Mouse (Mus musculus): ENCODE measurements around the gene Rif1. TPM values are rescaled to one million over a fixed set of nuclear protein-coding genes. Genes with fewer than 3 reads are reported as not detected.

The Rif1 gene
- total and polyA plus RNA-seq, 2 experiments from 2014 or later, result 17.1 to 17.5 TPM

DNA sequence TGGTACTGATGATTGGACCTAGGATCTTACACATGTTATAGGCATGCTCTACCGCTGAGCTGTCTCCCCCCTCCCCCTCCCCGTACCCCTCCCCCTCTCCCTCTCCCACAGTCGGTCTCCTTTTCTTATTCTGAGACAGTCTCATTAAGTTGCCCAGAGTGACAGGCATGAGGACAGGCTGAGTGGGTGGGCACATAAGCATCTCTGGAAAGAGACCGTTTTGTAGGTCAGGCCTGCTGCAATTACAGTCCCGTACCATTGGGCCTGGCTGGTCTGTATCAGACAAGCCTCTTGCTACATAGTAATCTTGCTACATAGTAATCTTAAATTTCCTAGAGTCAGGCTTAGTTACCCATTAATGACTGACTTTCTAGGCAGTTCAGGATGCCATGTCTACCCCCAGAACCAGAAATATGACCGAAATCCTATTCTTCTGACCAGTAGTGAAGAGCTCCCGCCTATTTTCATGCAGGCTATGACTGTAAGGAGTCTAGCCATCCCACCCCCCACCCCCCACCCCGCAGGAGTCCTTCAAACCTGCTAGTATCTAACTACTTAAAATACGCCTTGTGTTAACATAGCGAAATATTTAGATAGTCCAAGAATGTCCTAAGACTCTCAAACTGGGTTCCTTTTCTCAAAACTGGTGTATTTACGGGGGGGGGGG is 35.6 kb upstream of the Rif1 start:
- DNase-seq (ENCODE audit: low spot score), result no peak
- peak overlapping the region; percentile 47; the same call in 1 of the 2 replicates for H3K4me3 ChIP-seq (ENCODE audit: low read length)
- no peak overlapping the region for H3K27ac ChIP-seq
- WGBS, result 34% methylated on average over 10 of the region's 11 CpGs
- H3K27me3 ChIP-seq (ENCODE audit: insufficient read depth, low read length), result no peaks in the 10 kb centered on the region
- 0 out of 2 replicates have a peak, but pooled peaks have one; percentile 61 for ATAC-seq
- no peaks in the 10 kb centered on the region; the same call in 1 of the 2 replicates for H3K4me1 ChIP-seq (ENCODE audit: insufficient read depth, low read length)
- no peaks in the 10 kb centered on the region for H3K9me3 ChIP-seq (ENCODE audit: low read length)
- peak overlapping the region; percentile 75 for H3K4me2 ChIP-seq (ENCODE audit: low read depth, low read length)
- no peaks in the 10 kb centered on the region for H3K36me3 ChIP-seq (ENCODE audit: insufficient read depth, low read length)
- TF ChIP-seq CTCF (IDR thresholded peaks at IDR 0.05; ENCODE audit: low read depth), result no peak
- H3K9ac ChIP-seq (replicated peaks; ENCODE audit: low read length), result no peak overlapping the region

DNA sequence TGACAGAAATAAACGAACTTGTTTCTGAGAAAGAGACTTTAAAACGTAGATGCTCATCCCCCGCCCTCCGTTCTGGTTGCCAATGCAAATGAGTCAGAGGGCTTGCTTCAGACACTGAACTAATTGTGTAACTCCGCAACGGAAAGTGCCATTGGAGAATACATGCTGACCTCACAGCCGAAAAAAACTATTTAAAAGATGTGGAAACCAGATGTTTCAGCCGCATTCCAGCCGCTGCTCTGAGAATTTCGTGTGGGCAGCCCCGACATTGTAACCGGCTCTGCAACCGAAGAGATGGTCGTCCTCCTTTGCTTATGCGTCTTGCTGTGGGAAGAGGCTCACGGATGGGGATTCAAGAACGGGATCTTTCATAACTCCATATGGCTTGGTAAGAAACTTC is 34.8 kb upstream of the Rif1 start, which contains the start of gene Tnfaip6:
Gene Tnfaip6, plus strand, starts transcription at position 128 of the 400 bp plus-strand sequence.
- H3K36me3 ChIP-seq (ENCODE audit: insufficient read depth, low read length), result no peaks in the 10 kb centered on the region

DNA sequence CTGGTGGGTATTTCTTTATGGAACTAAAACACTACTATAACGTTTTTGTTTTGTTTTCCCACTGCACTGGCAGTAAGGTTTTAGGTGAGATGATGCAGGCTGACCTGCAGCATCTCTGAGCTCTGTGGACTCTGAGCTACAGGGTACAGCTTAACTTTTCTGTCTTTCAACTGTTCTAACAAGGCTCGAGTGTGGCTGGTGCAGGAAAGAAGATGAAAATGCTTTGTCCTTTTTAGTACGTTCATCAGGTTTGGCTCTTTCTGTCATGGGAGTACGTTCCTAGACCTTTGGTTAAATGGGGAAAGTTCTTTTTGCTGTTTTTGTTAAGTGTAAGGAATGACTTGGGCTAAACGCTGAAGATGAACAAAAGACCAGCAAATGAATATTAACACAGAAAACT is 34.1 kb upstream of the Rif1 start:
- peak overlapping the region; percentile 75 for H3K4me2 ChIP-seq (ENCODE audit: low read depth, low read length)
- no peak for TF ChIP-seq CTCF (IDR thresholded peaks at IDR 0.05; ENCODE audit: low read depth)
- H3K4me3 ChIP-seq (ENCODE audit: low read length), result peak overlapping the region; percentile 47
- H3K4me1 ChIP-seq (ENCODE audit: insufficient read depth, low read length), result no peaks in the 10 kb centered on the region; the same call in 1 of the 2 replicates
- no peaks in the 10 kb centered on the region for H3K36me3 ChIP-seq (ENCODE audit: insufficient read depth, low read length)
- 29% methylated on average over 5 of the region's 5 CpGs for WGBS
- H3K9ac ChIP-seq (replicated peaks; ENCODE audit: low read length), result no peak overlapping the region
- no peak for ATAC-seq
- no peaks in the 10 kb centered on the region for H3K27me3 ChIP-seq (ENCODE audit: insufficient read depth, low read length)
- DNase-seq (ENCODE audit: low spot score), result no peak
- no peak overlapping the region for H3K27ac ChIP-seq
- no peaks in the 10 kb centered on the region for H3K9me3 ChIP-seq (ENCODE audit: low read length)

More for the DNA sequence above, 34.8 kb upstream of the Rif1 start, which contains the start of gene Tnfaip6:
- WGBS, result under 1% methylated on average over 17 of the region's 17 CpGs
- DNase-seq (ENCODE audit: low spot score) (peak; percentile 71), ATAC-seq (peak; percentile 77)
- Histone ChIP-seq H3K9ac (replicated peaks; ENCODE audit: low read length) (peak within 1 kb of the TSS; percentile 33; the same call in 1 of the 2 replicates), H3K27me3 (ENCODE audit: insufficient read depth, low read length) (no peaks in the 10 kb centered on the region), H3K4me3 (ENCODE audit: low read length) (peak within 1 kb of the TSS; percentile 47), H3K4me2 (ENCODE audit: low read depth, low read length) (peak within 1 kb of the TSS; percentile 75), H3K9me3 (ENCODE audit: low read length) (no peaks in the 10 kb centered on the region), H3K4me1 (ENCODE audit: insufficient read depth, low read length) (no peaks in the 10 kb centered on the region; the same call in 1 of the 2 replicates), H3K27ac (no peak within 1 kb of the TSS)
- TF ChIP-seq CTCF (IDR thresholded peaks at IDR 0.05; ENCODE audit: low read depth), result no peak

DNA sequence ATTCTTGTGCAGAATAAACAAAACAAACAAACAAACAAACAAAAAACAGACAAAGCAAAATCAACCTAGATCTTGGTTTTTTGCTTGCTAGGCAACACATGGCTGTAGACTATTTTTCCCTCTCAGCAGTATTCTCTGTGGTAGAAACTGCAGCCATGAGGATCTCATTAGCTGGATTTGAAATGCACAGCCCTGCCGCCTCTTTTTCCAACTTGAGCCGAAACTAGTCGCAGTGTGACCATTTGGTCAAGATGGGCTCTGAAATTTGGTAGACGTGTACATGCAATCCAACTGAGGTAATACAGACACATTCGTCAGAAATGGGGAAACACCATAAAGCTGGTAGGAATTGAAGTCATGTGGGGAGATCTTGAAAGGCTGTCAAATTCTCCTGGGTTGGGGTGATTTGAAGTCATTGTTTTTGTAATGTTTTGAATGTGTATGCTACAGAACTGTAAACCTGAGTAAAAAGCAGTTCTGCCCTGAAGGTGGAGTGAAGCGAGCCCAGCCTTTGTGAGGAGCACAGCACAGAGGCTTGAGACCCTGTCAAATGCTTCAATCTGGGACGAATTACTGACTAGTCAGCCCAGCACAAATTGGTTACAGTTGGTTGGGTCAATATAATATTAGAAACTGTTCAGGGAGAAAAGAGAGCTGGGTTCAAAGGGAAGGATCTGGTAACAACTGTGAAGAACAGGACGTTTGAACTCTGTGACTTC is 33.4 kb upstream of the Rif1 start:
- H3K9ac ChIP-seq (replicated peaks; ENCODE audit: low read length), result no peak overlapping the region
- DNase-seq (ENCODE audit: low spot score), result no peak
- peak overlapping the region; percentile 75 for H3K4me2 ChIP-seq (ENCODE audit: low read depth, low read length)
- TF ChIP-seq CTCF (IDR thresholded peaks at IDR 0.05; ENCODE audit: low read depth), result no peak
- no peak overlapping the region for H3K27ac ChIP-seq
- no peak for ATAC-seq
- WGBS, result 28% methylated on average over 8 of the region's 8 CpGs
- no peaks in the 10 kb centered on the region for H3K36me3 ChIP-seq (ENCODE audit: insufficient read depth, low read length)
- H3K4me3 ChIP-seq (ENCODE audit: low read length), result peak overlapping the region; percentile 1; the same call in 1 of the 2 replicates
- H3K27me3 ChIP-seq (ENCODE audit: insufficient read depth, low read length), result no peaks in the 10 kb centered on the region
- no peaks in the 10 kb centered on the region; the same call in 1 of the 2 replicates for H3K4me1 ChIP-seq (ENCODE audit: insufficient read depth, low read length)
- no peaks in the 10 kb centered on the region for H3K9me3 ChIP-seq (ENCODE audit: low read length)

DNA sequence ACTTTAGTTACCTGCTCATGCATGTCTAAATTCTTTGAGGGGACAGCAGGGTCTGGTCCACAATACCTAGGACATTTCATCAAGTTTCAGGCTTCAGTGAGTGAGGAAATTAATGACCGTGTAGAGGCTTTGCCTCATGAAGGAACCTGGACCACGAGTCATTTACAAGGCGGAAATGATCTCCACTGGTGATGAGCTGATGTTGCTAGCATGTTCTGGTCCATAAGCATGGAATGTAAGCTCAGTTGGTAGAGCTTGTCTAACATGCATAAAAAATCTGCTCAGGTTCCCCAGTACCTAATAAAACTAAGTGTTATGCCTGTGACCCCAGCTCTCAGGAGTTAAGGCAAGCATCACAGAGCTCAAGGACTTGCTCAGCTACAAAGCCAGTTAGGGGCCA is 30.5 kb upstream of the Rif1 start:
- H3K4me3 ChIP-seq (ENCODE audit: low read length), result no peak overlapping the region
- H3K27me3 ChIP-seq (ENCODE audit: insufficient read depth, low read length), result no peaks in the 10 kb centered on the region
- no peaks in the 10 kb centered on the region for H3K36me3 ChIP-seq (ENCODE audit: insufficient read depth, low read length)
- 71% methylated on average over 3 of the region's 3 CpGs for WGBS
- H3K9ac ChIP-seq (replicated peaks; ENCODE audit: low read length), result no peak overlapping the region
- H3K9me3 ChIP-seq (ENCODE audit: low read length), result no peaks in the 10 kb centered on the region
- no peak for TF ChIP-seq CTCF (IDR thresholded peaks at IDR 0.05; ENCODE audit: low read depth)
- DNase-seq (ENCODE audit: low spot score) (no peak), ATAC-seq (no peak)
- H3K4me1 ChIP-seq (ENCODE audit: insufficient read depth, low read length), result no peaks in the 10 kb centered on the region; the same call in 1 of the 2 replicates
- H3K4me2 ChIP-seq (ENCODE audit: low read depth, low read length), result no peak overlapping the region
- no peak overlapping the region for H3K27ac ChIP-seq

DNA sequence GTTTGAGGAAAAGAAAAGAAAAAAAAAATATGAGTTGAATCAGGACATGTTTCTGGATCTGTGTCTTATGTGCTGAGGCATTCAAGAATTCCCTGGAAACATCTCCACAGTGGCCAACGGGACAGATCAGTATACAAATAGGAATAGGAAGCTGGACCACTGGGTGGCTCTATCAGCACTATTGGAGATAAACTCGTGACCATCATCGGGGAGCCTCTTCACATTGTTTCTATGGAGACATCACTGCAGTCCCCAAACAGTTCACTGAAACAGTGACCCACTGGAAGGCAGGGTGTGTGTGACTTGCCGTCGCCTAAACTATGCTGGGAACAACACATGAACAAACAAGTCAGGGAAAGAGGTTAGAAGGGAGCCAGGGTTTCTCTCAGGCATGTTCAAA is 29.9 kb upstream of the Rif1 start:
- no peak for TF ChIP-seq CTCF (IDR thresholded peaks at IDR 0.05; ENCODE audit: low read depth)
- 33% methylated on average over 5 of the region's 5 CpGs for WGBS
- Histone ChIP-seq H3K27ac (no peak overlapping the region), H3K27me3 (ENCODE audit: insufficient read depth, low read length) (no peaks in the 10 kb centered on the region), H3K4me3 (ENCODE audit: low read length) (no peak overlapping the region), H3K4me1 (ENCODE audit: insufficient read depth, low read length) (no peaks in the 10 kb centered on the region; the same call in 1 of the 2 replicates), H3K36me3 (ENCODE audit: insufficient read depth, low read length) (no peaks in the 10 kb centered on the region), H3K4me2 (ENCODE audit: low read depth, low read length) (no peak overlapping the region), H3K9me3 (ENCODE audit: low read length) (no peaks in the 10 kb centered on the region), H3K9ac (replicated peaks; ENCODE audit: low read length) (no peak overlapping the region)
- DNase-seq (ENCODE audit: low spot score) (peak; percentile 23), ATAC-seq (peak; percentile 51)

Measured in hindbrain, postnatal 0 days (tissue).